Mouse (Mus musculus): ENCODE data around the gene Ppp1r13b.

Ppp1r13b gene

DNA sequence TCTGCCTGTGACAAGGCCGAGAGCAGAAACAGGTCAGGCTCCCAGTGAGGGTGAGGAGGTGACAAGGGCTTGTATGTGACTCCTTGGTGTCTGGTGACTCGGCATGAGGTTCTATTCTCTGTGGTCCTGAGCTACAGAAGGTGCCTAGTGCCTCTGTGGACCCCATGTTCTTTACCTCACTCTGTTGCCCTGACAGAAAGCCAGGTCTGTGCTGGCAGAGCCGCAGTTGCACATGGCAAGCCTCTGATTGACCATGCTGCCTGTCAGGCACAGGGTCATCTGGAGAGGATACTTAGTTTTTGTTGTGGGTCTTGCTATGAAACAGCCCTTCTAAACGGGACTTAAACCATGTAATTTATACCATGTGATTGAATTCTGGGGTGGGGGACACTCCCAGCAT is 86.0 kb downstream of the Ppp1r13b start:
- DNase-seq (ENCODE audit: low spot score), result no peak

DNA sequence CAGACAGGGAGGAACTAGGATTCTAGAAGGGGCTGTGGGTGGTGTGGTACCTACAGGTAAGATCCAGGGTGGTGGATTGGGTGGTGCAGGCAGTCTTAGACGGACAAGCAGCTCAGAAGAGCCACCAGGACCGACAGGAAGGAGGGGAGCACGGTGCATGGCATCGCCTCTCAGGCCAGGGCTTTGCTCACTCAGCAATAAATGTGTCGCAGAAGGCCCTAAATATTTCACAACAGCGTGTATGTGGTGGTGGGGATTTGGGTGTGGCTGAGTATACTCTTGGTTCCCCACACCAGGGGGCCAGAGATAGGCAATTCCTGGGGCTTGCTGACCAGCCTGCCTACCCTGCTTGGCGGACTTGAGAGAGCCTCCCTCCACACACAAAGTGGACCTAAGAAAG is 87.2 kb downstream of the Ppp1r13b start:
- DNase-seq (ENCODE audit: low spot score), result no peak

DNA sequence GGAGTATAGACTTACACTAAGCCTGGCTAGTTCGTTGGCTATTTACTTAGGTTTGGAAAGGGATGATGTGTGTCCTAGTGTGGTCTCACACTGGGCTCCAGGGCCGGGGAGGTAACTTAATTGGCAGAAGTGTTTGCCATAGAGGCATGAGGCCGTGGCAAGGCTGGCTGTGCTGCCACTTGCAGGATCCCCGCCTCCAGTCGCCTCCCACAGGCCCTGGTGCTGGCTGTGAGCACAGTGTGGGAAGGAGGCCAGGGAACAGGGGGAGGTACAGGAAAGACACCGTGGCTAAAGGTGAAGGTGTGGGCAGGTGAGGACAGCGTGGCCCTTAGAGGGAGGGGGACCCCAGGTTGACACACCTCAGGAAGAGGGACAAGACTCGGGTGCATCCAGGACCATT is 88.0 kb downstream of the Ppp1r13b start:
- DNase-seq (ENCODE audit: low spot score), result no peak

DNA sequence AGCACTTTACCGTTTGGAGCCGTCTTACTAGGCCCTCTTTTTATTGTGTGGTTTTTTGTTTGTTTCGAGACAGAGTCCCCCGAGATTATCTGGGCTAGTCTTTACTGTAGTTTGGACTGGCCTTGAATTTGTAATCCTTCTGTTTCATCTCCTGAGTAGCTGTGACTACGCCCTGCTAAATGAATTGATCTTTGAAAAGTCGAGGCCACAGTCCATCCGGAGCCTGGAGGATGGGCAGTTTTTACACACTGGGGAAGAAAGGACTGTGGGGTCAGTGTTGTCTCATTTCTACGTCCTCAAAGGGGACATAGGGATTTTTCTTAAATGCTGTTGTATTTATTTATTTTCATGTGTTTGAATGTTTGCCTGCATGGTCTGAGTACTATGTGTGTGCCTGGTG is 89.9 kb downstream of the Ppp1r13b start:
- DNase-seq (ENCODE audit: low spot score), result no peak

DNA sequence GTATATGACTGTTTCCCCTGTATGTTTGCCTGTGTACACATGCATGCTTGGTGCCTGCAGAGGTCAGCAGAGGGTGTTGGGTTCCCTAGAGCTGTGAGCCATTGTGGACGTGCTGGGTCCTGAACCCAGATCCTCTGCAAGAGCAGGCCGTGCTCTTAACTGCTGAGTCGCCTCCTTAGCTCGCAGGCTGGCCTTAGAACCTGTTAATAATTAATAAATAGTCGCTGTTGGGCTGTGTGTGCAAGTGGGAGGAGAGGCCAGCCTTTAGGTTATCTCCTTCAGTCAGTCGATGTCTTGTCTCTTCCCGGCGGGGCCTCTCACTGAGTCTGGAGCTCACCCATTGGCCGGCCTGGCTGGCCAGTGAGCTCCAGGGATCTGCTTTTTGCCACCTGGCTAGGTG is 90.9 kb downstream of the Ppp1r13b start:
- peak; percentile 30 for DNase-seq (ENCODE audit: low spot score)

DNA sequence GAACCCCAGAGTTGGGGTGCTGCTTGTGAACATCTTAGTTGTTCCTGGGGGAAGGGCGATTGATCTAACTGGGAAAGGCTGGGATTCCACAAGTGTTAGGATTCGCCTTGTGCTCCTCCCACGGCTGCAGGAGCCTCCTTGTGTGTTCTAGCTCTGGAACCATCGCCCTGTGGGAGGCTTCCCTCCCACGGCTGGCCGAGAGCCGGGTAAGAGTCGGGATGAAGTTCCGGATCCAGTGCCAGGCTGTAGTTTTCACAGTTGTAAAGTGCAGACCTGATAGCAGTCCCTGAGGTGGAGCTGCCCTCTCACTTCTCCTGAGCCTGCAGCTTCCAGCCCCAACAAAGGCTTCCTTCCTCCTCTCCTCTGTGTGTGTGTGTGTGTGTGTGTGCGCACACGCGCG is 91.4 kb downstream of the Ppp1r13b start:
- no peak for DNase-seq (ENCODE audit: low spot score)

DNA sequence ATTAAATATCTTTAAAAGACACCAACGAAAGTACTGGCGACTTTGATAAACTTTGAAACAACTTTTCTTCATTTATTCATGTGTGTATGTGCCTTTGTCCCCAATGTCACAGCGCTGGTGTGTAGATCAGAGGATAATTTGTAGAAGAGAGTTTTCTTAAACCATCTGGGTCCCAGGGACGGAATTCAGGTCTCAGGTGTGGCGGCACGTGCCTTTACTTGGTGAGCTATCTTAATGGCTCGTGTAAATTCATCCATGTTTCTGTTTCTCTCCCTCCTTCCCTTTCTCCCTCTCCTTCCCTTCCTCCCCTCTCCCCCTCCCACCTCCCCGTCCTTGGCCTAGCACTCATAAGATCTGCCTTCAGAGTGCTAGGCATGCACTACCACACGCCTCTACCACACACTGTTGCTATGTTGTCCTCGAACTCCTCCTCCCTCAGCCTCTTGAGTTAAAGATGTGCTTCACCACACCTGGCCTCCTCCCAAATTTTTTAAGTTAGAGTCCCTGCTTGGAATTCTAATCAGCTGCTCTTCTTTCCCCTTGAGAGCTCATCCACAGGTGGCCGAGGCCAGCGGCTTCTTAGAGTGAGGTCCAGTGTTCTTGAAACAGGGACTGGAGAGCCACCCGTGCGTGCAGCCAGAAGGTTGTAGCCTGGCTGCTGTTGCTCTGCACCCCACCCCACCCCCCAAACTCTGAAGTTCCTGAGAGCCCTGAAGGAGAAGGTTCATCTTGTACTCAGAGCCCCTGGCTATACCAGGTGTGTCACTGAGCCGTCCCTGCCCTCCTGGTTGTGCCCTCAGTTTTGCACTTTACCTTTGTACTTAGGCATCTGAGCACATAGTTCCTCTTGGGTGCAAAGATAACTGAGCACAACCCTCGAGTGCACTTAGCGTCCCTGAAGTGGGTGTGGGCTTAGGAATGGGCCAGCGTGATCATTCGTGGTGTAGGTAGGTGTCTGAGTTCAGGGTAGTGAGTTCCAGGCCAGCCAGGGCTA is 92.8 kb downstream of the Ppp1r13b start:
- DNase-seq (ENCODE audit: low spot score), result no peak

DNA sequence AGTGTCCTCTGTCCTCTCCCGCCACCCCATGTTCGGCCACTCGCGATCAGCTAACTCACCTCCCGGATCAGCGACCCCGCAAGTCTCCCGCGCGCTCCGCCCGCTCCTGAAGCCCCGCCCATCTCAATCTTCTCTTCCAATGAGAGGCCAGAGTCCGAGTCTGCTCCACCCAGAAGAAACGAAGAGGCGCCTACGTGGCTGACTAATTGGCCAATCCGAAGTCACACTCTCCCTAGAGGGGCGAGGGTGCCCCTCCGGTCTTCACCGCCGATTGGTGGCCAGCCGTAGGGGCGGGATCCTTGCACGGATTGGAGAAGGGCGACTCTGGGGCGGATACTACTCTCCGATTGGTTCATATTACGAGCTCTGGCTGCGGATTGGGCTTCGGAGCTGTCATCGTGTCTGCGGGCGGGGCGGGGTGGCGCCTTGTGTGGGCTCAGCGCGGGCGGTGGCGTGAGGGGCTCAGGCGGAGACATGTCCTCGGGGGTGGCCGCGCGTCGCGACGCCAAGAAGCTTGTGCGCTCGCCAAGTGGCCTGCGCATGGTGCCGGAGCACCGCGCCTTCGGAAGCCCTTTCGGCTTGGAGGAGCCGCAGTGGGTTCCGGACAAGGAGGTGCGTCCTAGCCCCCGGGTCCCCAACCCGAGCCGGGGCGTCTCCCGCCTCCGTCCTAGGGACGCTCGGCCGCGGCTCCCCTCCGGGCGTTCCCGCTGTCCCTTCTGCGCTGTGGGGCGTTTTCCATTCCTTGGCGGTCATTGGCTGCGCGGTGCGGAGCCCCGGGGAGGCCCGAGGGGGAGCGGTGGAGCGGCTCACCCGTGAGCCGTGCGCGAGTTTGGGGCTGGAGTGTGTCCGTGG is 93.9 kb downstream of the Ppp1r13b start, which contains the start of the genes Xrcc3 and Zfyve21:
TSS of gene Xrcc3 (minus strand) at position 108 of the 852 bp plus-strand sequence.
TSS of gene Zfyve21 (plus strand) at position 405 of the 852 bp plus-strand sequence.
- peak; percentile 96 for DNase-seq (ENCODE audit: low spot score)

DNA sequence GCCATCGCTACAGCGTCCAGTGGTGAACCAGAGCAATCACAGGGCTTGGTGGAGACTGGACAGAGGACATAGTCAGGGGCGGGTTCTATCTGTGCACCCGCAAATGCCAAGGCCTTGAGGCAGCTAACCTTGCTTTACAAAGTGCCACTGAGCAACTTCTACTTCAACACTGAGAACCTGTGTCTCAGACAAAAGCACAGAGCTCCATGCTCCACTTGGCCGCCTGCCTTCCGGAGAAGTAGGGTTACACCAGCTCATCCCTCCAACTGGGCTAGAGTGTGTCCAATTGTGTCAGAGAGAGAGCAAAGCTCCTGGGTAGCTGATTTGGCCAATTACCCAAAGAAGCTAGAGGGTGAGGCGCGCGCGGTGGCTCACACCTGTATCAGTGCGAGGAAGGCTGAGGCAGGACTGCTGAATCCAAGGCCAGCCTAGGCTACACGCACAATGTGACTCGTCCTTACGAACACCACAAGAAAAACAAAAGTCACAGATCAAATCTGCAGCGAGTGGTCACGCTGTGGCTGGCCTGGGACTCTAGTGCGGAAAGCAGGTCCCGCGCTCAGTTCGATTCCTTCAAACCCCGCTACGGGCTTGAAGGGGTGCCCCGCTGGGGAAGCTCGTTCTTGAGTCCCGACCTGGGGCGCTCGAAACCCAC is 94.7 kb downstream of the Ppp1r13b start:
- no peak for DNase-seq (ENCODE audit: low spot score)

DNA sequence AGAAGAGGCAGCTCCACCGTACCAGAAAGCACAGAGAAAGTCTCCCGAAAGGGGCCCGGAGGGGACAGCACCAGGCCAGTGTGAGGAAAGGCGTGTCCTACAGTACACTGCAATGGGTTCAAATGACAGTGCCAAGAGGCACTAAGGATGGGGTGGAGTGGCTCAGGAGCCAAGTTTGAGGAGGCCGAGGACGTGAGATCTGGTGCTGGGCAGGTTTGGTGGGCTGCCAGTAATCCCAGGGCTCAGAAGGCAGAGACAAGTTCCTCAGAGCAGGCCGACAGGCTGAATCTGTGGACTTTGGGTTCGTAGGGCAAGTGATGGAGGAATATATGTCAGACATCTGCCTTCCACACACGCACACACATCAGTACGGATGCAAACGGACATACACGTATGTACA is 95.3 kb downstream of the Ppp1r13b start:
- DNase-seq (ENCODE audit: low spot score), result no peak

DNA sequence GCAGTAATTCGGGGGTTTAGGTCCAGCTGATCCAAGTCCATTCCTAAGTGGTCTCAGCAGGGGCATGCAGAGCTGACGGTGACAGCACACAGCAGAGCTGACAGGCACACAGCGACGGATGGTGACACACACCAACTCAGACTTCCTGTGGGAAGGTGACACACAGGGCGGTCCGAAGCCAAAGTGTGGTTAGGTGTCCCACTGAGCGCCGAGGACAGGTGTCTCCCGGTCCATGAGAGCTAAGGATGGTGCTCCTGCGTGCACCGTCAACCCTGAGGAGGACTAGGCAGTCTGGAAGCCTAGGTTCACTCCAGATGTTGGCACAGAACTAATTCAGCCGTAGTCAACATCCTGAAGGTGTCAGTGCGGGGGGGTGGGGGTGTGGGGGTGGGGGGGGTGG is 95.8 kb downstream of the Ppp1r13b start:
- no peak for DNase-seq (ENCODE audit: low spot score)

DNA sequence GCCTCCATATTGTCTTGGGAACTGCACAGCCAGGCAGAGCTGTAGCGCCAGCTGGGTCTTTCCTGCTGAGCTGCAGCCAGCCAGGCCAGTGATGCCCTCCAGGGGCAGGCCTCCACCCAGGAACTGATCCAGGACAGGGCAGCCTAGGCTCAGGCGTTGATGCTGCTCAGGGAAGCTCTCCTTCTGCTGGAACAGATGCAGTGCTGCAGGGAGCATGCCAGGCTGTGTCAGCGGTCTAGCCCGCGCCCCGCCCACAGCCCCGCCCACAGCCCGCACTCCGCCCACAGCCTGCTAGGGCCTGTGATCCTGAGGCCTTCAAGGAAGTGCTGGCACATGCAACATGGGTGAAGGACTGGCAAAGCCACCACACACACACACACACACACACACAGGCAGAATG is 98.1 kb downstream of the Ppp1r13b start:
- DNase-seq (ENCODE audit: low spot score), result peak; percentile 43

DNA sequence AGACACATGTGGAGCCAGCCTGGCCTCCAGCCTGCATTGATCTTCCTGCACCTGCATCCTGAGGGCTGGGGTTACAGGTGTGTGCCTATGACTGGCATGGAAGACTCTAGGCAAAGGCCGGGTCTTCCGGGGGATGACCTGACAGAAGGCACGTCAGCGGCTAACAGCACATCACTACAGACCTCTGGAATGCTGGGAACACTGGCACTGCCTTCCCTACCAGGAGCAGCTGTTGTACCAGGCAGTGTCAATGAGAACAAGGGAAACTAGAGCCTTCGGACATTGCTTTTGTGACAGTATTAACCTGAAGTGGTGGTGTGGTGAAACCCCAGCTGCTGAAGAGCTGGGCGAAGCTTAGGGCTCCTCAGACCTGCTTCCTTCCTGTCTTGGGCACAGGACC is 99.1 kb downstream of the Ppp1r13b start:
- no peak for DNase-seq (ENCODE audit: low spot score)

DNA sequence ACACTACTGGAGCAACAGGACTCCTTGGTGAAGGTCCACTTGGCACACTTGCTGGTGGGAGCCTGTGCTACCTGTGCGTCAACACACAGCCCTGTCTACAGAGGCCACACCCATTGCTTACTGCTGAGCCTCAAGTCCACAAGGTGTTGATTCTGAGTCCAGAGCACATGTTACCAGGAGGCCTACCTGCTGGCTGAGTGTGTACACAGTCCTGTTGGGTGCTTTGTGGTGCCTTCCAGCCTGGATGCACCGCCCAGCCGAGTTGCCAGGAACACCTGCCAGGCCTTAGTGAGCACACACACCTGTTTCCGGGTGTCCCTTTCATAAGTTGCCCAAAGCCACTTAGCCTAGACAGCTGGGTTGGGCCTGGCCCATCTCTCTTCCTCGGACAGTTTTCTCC is 104.4 kb downstream of the Ppp1r13b start:
- DNase-seq (ENCODE audit: low spot score), result no peak

DNA sequence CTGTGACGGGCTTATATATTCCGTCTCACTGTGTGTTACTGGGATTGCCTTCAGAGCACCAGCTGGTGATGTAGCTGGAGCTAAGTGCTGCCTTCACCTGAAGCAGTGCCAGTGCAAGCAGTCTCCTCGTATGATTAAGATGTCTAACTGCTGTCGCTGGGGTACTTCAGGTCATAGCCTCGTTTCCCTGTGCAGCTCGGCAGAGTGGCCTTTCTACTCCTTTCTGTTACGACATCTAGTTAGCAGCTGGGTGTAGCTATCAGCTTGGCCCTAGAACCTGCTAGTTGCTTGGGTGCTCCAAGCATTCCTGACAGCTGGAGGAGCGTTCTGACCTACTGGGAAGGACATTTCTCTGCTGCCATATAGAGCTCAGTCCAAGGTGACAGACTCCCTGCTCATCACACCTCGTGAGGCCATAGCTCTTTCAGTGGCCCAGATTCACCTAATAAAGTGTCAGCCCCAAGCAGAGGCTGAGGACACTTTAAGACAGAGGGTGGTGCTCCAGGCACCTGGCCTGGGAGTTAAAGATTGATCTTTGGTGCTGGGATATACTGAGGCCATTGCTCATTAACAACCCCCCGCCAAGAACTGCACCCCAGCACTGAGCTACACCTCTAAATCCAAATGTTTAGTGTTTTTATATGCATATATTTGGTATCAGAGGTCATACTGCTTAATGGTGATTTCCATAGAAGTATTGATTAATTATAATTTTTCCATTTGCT is 107.3 kb downstream of the Ppp1r13b start:
- DNase-seq (ENCODE audit: low spot score), result no peak

DNA sequence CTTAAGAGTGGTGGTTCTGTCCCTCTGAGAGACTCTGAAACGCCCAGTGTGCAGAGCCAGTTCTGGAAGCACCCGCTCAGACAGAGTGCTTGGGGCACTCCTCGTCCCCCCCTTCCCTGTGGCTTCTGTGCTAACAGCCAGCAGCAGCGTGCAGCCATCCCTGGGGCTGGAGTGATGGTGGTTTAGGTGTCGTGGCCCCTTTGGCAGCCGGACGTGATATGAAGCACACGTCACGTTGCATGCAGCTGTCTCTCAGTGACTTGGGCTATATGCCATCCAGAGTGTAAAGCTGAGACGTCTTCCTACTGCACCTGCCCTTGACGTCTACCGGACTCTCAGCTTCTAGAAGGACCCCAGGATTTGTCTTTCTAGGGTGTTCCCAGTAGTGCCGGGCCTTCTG is 109.4 kb downstream of the Ppp1r13b start:
- DNase-seq (ENCODE audit: low spot score), result no peak

DNA sequence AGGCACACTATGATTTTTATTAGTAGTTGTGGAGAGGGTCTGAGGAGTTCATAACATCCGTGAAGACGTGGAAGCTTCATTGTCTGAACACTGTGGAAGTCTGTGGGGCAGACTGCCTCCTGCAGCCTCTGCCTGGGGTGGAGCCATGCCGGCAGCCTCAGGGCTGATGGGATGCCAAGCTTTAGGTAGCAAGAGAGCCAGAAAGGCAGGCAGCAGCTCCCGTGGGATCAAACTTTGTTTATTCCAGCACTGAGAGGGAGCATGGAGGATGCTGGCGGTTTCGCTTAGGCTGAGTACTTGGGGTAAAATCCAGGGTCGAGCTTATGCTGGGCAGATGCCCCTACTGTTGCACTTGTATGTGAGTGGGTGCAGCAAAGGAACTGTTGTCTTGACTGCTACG is 110.7 kb downstream of the Ppp1r13b start:
- DNase-seq (ENCODE audit: low spot score), result no peak

DNA sequence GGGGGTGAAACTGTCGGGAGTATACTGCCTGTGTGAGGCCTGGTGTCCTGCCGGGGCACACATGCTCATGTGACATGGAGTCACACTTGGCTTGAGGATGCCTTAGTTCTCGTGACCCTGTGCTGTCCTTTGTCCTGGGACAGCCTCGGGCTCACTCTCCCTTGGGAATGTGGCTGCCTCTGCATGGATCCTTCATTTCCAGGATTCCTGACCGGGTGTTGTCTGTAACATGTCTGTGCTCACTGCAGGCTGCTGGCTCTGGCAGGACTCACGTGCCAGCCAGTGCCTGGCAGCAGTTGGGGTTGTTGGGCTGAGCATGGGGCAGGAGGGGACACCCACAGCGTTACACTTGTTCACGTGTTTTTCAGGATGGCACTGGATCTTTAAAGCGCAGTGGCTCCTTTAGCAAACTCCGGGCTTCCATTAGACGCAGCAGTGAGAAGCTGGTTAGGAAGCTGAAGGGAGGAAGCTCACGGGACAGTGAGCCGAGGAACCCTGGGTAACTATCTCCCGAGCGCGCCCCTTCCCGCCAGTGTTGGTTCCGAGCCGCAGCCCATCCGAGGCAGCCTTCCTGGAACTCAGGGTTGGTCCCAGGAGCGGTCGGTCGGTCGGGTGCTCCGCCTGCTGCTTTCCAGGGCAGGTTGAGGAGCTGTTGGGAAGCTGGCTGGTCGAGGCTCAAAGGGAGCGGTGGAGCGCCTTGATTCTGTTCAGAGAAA is 112.6 kb downstream of the Ppp1r13b start:
- no peak for DNase-seq (ENCODE audit: low spot score)

DNA sequence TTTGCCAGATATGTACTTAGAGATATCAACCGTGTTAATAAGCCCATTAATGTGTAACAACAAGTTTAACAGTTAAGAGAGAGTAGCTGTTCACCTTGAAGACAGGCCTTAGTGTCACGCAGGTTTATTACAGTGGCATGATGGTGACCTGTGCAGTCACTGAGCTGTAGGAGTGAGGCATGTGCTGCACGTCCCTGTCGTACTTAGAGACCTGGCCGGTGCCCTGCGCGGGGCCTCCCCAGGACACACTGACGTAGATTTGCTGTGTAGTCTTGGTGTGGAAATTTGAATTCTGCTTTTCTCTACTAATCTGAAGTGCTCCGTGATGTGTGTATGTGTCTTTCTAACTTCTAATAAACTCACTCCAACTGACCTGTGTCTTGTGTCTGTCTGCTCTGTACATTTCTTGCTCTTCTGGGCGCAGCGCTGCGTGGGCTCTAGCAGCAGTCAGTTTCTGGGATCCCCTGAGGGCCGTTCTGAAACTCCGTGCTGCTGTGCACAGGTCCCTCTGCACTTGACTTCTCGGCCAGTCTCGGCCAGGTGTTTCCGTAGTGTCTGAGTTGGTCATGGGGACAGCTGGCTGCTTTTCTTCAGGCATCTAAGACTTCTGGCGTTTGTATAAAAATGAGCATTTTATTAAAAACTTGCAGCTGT is 113.3 kb downstream of the Ppp1r13b start:
- DNase-seq (ENCODE audit: low spot score), result no peak

DNA sequence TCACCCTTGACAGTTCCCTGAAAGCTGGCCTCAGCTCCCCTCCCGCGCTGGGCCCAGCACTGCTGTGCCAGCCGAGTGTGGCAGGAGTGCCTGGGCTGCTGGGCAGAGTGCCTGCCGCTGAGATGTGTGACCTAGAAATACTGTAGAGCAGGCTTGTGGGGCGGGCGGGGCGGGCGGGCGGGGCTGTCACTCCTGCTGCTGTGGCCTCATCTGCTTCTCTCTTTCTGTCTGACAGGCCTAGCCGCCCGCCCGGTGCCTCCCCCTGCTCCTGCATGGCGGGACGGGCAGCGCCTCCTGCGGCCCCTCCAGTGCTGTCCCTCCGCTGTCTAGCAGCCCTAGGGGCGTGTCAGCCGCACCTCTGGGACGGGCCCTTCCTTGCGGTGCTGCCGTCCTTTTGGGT is 113.8 kb downstream of the Ppp1r13b start:
- no peak for DNase-seq (ENCODE audit: low spot score)

Data from spleen, adult 12 weeks (tissue).